Mouse (Mus musculus) forebrain, embryonic 16.5 days (tissue): ENCODE data around the gene Tmem207. TPM values are rescaled to one million over a fixed set of nuclear protein-coding genes. Genes with fewer than 3 reads are reported as not detected.
"Not testable (repeated sequence)": the region's sequence is repeated elsewhere in the genome, so short reads cannot be mapped to it uniquely, and the experiment has no call there.

ENCODE experiments used
- ATAC-seq: fragments of 200-750 bp; cut with Nextera tagmentation; 2 replicates; pipeline ENCODE4 v1.8.0; 2017; ENCODE audit warnings: mild to moderate bottlenecking, moderate library complexity
- H3K27ac ChIP-seq: fragments of 300-500 bp; sonication (generic); 2 replicates; pipeline ENCODE4 v1.5.1; 2014; ENCODE audit warnings: low read length, control low read depth
- H3K27me3 ChIP-seq: fragments of 300-500 bp; sonication (generic); replicated peaks from 2 replicates; pipeline ENCODE4 v1.6.1; 2014; ENCODE audit warnings: low read length; ENCODE audit not compliant: control insufficient read depth, insufficient read depth
- H3K36me3 ChIP-seq: fragments of 300-500 bp; sonication (generic); 2 replicates; pipeline ENCODE4 v1.6.1; 2014; ENCODE audit not compliant: control insufficient read depth, insufficient read depth
- H3K4me1 ChIP-seq: fragments of 300-500 bp; sonication (generic); replicated peaks from 2 replicates; pipeline ENCODE4 v1.6.1; 2014; ENCODE audit warnings: low read length; ENCODE audit not compliant: control insufficient read depth, insufficient read depth
- H3K4me2 ChIP-seq: fragments of 300-500 bp; sonication (generic); 2 replicates; pipeline ENCODE4 v1.6.1; 2014; ENCODE audit warnings: mild to moderate bottlenecking, low read length, control low read depth
- H3K4me3 ChIP-seq: fragments of 300-500 bp; sonication (generic); replicated peaks from 2 replicates; pipeline ENCODE4 v1.5.1; 2014; ENCODE audit warnings: mild to moderate bottlenecking, low read length, control low read depth
- H3K9ac ChIP-seq: fragments of 300-500 bp; sonication (generic); replicated peaks from 2 replicates; pipeline ENCODE4 v1.6.1; 2014; ENCODE audit warnings: low read depth, low read length, control low read depth
- H3K9me3 ChIP-seq: fragments of 300-500 bp; sonication (generic); 2 replicates; pipeline ENCODE4 v1.6.1; 2016; ENCODE audit warnings: low read length; ENCODE audit not compliant: control insufficient read depth
- WGBS: fragments of 180-500 bp; shearing (Covaris S2); extraction: QIAGEN DNeasy Blood & Tissue Kit; methylation state at CpG from one replicate; pipeline ENCODE4 v1.1.7; 2014; 5-methylcytosine and 5-hydroxymethylcytosine counted together
- polyA plus RNA-seq: library from polyadenylated mRNA; unstranded; fragments of >200 nt; fragmentation: Nextera tagmentation; extraction: Ambion mirVana; gene quantifications from 2 replicates; pipeline ENCODE4 v1.2.1, GENCODE M21; 2015

The Tmem207 gene
- polyA plus RNA-seq, 1 experiment from 2014 or later = not detected

- Histone ChIP-seq H3K4me1 (peaks cover 2% of the 10 kb centered on the region; the same call in 1 of the 2 replicates), H3K9ac (no peak overlapping the region), H3K36me3 (no peaks in the 10 kb centered on the region), H3K27me3 (no peaks in the 10 kb centered on the region), H3K9me3 (no peaks in the 10 kb centered on the region), H3K4me2 (no peak overlapping the region), H3K27ac (no peak overlapping the region), H3K4me3 (no peak overlapping the region)
- WGBS = 12% methylated on average over 7 of the region's 7 CpGs
- 0 out of 2 replicates have a peak, but pooled peaks have one; percentile 28 for ATAC-seq
These were observed 19.8 kb upstream of the Tmem207 start for GRCm38 (mm10) chr16:26546170-26546878.

- WGBS = 84% methylated on average over 1 of the region's 1 CpGs
- H3K4me1 ChIP-seq = peaks cover 6% of the 10 kb centered on the region
- H3K27ac ChIP-seq = no peak overlapping the region
- ATAC-seq = no peak
- H3K9ac ChIP-seq = no peak overlapping the region
- no peaks in the 10 kb centered on the region for H3K9me3 ChIP-seq
- no peaks in the 10 kb centered on the region for H3K27me3 ChIP-seq
- no peak overlapping the region for H3K4me3 ChIP-seq
- H3K4me2 ChIP-seq = no peak overlapping the region
- no peaks in the 10 kb centered on the region for H3K36me3 ChIP-seq
These were observed 5.7 kb upstream of the Tmem207 start for GRCm38 (mm10) chr16:26532287-26532686.

- Histone ChIP-seq H3K4me2 (no peak overlapping the region), H3K36me3 (no peaks in the 10 kb centered on the region), H3K27ac (no peak overlapping the region), H3K27me3 (no peaks in the 10 kb centered on the region), H3K9ac (no peak overlapping the region), H3K4me1 (peaks cover 10% of the 10 kb centered on the region), H3K4me3 (no peak overlapping the region), H3K9me3 (no peaks in the 10 kb centered on the region)
- WGBS = 94% methylated on average over 1 of the region's 1 CpGs
- ATAC-seq = no peak
These were observed 3.9 kb upstream of the Tmem207 start for GRCm38 (mm10) chr16:26530451-26530850.

- Histone ChIP-seq H3K9ac (no peak overlapping the region), H3K4me2 (peak overlapping the region; percentile 6; the same call in 1 of the 2 replicates), H3K36me3 (no peaks in the 10 kb centered on the region), H3K27me3 (no peaks in the 10 kb centered on the region), H3K27ac (peak overlapping the region; percentile 17), H3K9me3 (no peaks in the 10 kb centered on the region), H3K4me1 (peaks cover 10% of the 10 kb centered on the region), H3K4me3 (no peak overlapping the region)
- ATAC-seq = peak; percentile 98
- WGBS = 16% methylated on average over 10 of the region's 10 CpGs
These were observed 1.5 kb upstream of the Tmem207 start for GRCm38 (mm10) chr16:26527931-26528666.

GRCm38 (mm10) chr16:26525832-26526231 lies 737 bp downstream of the Tmem207 start:
- Histone ChIP-seq H3K4me2 (no peak overlapping the region), H3K36me3 (no peaks in the 10 kb centered on the region), H3K27ac (peak overlapping the region; percentile 35; the same call in 1 of the 2 replicates), H3K9me3 (no peaks in the 10 kb centered on the region), H3K27me3 (no peaks in the 10 kb centered on the region), H3K4me1 (peaks cover 10% of the 10 kb centered on the region), H3K9ac (no peak overlapping the region), H3K4me3 (no peak overlapping the region)
- ATAC-seq = no peak
- WGBS = 35% methylated on average over 5 of the region's 5 CpGs

- Histone ChIP-seq H3K4me3 (no peak overlapping the region), H3K9ac (no peak overlapping the region), H3K27me3 (no peaks in the 10 kb centered on the region), H3K4me1 (no peaks in the 10 kb centered on the region), H3K9me3 (no peaks in the 10 kb centered on the region), H3K4me2 (no peak overlapping the region), H3K36me3 (no peaks in the 10 kb centered on the region), H3K27ac (no peak overlapping the region)
- 55% methylated on average over 2 of the region's 2 CpGs for WGBS
- no peak for ATAC-seq
These were observed 7.0 kb downstream of the Tmem207 start for GRCm38 (mm10) chr16:26519596-26519995.

GRCm38 (mm10) chr16:26504961-26505360 lies 21.6 kb downstream of the Tmem207 start:
- Histone ChIP-seq H3K4me2 (no peak overlapping the region), H3K27ac (no peak overlapping the region), H3K9ac (no peak overlapping the region), H3K9me3 (no peaks in the 10 kb centered on the region), H3K4me1 (no peaks in the 10 kb centered on the region), H3K27me3 (no peaks in the 10 kb centered on the region), H3K36me3 (no peaks in the 10 kb centered on the region), H3K4me3 (no peak overlapping the region)
- ATAC-seq = no peak
- 84% methylated on average over 4 of the region's 4 CpGs for WGBS

- H3K4me2 ChIP-seq = no peak overlapping the region
- H3K27me3 ChIP-seq = no peaks in the 10 kb centered on the region
- ATAC-seq = no peak
- no peaks in the 10 kb centered on the region for H3K36me3 ChIP-seq
- no peaks in the 10 kb centered on the region for H3K9me3 ChIP-seq
- no peak overlapping the region for H3K27ac ChIP-seq
- H3K4me3 ChIP-seq = no peak overlapping the region
- WGBS = 89% methylated on average over 3 of the region's 3 CpGs
- no peaks in the 10 kb centered on the region for H3K4me1 ChIP-seq
- H3K9ac ChIP-seq = no peak overlapping the region
These were observed 25.8 kb downstream of the Tmem207 start for GRCm38 (mm10) chr16:26500738-26501137.

GRCm38 (mm10) chr16:26499705-26500104 lies 26.9 kb downstream of the Tmem207 start:
- not testable (repeated sequence) for H3K9ac ChIP-seq, H3K9me3 ChIP-seq, ATAC-seq, H3K27ac ChIP-seq, H3K4me1 ChIP-seq, H3K4me2 ChIP-seq, H3K4me3 ChIP-seq, H3K27me3 ChIP-seq, H3K36me3 ChIP-seq
- WGBS = 96% methylated on average over 3 of the region's 3 CpGs
